Mouse (Mus musculus): ENCODE data around the gene Mrpl35. TPM values are rescaled to one million over a fixed set of nuclear protein-coding genes. Genes with fewer than 3 reads are reported as not detected.
A peak's percentile ranks its signal among the peaks of the same experiment; 100 is the strongest.
"Not testable (repeated sequence)": the region's sequence is repeated elsewhere in the genome, so short reads cannot be mapped to it uniquely, and the experiment has no call there.

Gene Mrpl35
- 70.7 and 80.4 TPM in 2 replicates for polyA plus RNA-seq (2016; fragmentation: Nextera tagmentation; extraction: Ambion mirVana)

- H3K4me1 ChIP-seq = peaks cover 12% of the 10 kb centered on the region
- H3K27me3 ChIP-seq (ENCODE audit: low read depth, poor library complexity, severe bottlenecking) = no peaks in the 10 kb centered on the region
- WGBS = 48% methylated on average over 1 of the region's 1 CpGs
- no peaks in the 10 kb centered on the region for H3K36me3 ChIP-seq
- H3K27ac ChIP-seq = no peak within 1 kb of the TSS
- H3K4me3 ChIP-seq = no peak within 1 kb of the TSS
- DNase-seq (ENCODE audit: low spot score) = no peak
- no peaks in the 10 kb centered on the region for H3K9me3 ChIP-seq (replicated peaks)
These were observed at the start of gene Mrpl35 for GRCm38 (mm10) chr6:71826869-71827268. Mrpl35 (minus strand) TSS chr6:71826969.

GRCm38 (mm10) chr6:71871396-71871795 is 44.6 kb upstream of the Mrpl35 start:
- no peak overlapping the region for H3K4me3 ChIP-seq
- H3K27ac ChIP-seq = no peak overlapping the region
- peaks cover 91% of the 10 kb centered on the region for H3K36me3 ChIP-seq
- DNase-seq (ENCODE audit: low spot score) = no peak
- no peaks in the 10 kb centered on the region for H3K27me3 ChIP-seq (ENCODE audit: low read depth, poor library complexity, severe bottlenecking)
- H3K9me3 ChIP-seq (replicated peaks) = no peaks in the 10 kb centered on the region
- 94% methylated on average over 9 of the region's 9 CpGs for WGBS
- H3K4me1 ChIP-seq = no peaks in the 10 kb centered on the region

- no peaks in the 10 kb centered on the region for H3K9me3 ChIP-seq (replicated peaks)
- peaks cover 92% of the 10 kb centered on the region for H3K36me3 ChIP-seq
These were observed 42.0 kb upstream of the Mrpl35 start for GRCm38 (mm10) chr6:71868809-71869208.

GRCm38 (mm10) chr6:71867751-71868150 is 41.0 kb upstream of the Mrpl35 start:
- Histone ChIP-seq H3K36me3 (peaks cover 92% of the 10 kb centered on the region), H3K27me3 (ENCODE audit: low read depth, poor library complexity, severe bottlenecking) (no peaks in the 10 kb centered on the region), H3K4me3 (no peak overlapping the region), H3K9me3 (replicated peaks) (no peaks in the 10 kb centered on the region), H3K4me1 (no peaks in the 10 kb centered on the region), H3K27ac (no peak overlapping the region)
- no peak for DNase-seq (ENCODE audit: low spot score)
- WGBS = 97% methylated on average over 2 of the region's 2 CpGs

More at GRCm38 (mm10) chr6:71868809-71869208, 42.0 kb upstream of the Mrpl35 start:
- 89% methylated on average over 1 of the region's 1 CpGs for WGBS
- no peaks in the 10 kb centered on the region for H3K27me3 ChIP-seq (ENCODE audit: low read depth, poor library complexity, severe bottlenecking)
- no peak overlapping the region for H3K27ac ChIP-seq
- H3K4me1 ChIP-seq = no peaks in the 10 kb centered on the region
- DNase-seq (ENCODE audit: low spot score) = no peak
- H3K4me3 ChIP-seq = no peak overlapping the region

GRCm38 (mm10) chr6:71846906-71847305 is 20.1 kb upstream of the Mrpl35 start:
- not testable (repeated sequence) for H3K9me3 ChIP-seq (replicated peaks); H3K4me3 ChIP-seq; H3K4me1 ChIP-seq; H3K27ac ChIP-seq; H3K27me3 ChIP-seq (ENCODE audit: low read depth, poor library complexity, severe bottlenecking); DNase-seq (ENCODE audit: low spot score)
- 93% methylated on average over 6 of the region's 6 CpGs for WGBS
- H3K36me3 ChIP-seq = peaks cover 73% of the 10 kb centered on the region

GRCm38 (mm10) chr6:71840597-71841290 is 14.0 kb upstream of the Mrpl35 start:
- 98% methylated on average over 1 of the region's 1 CpGs for WGBS
- Histone ChIP-seq H3K27me3 (ENCODE audit: low read depth, poor library complexity, severe bottlenecking) (no peaks in the 10 kb centered on the region), H3K9me3 (replicated peaks) (no peaks in the 10 kb centered on the region), H3K4me3 (no peak overlapping the region), H3K36me3 (peaks cover 44% of the 10 kb centered on the region), H3K4me1 (no peaks in the 10 kb centered on the region), H3K27ac (no peak overlapping the region)
- no peak for DNase-seq (ENCODE audit: low spot score)

- Histone ChIP-seq H3K27ac (no peak overlapping the region), H3K4me1 (no peaks in the 10 kb centered on the region), H3K4me3 (no peak overlapping the region), H3K9me3 (replicated peaks) (no peaks in the 10 kb centered on the region), H3K36me3 (peaks cover 43% of the 10 kb centered on the region), H3K27me3 (ENCODE audit: low read depth, poor library complexity, severe bottlenecking) (no peaks in the 10 kb centered on the region)
- no peak for DNase-seq (ENCODE audit: low spot score)
These were observed 13.0 kb upstream of the Mrpl35 start for GRCm38 (mm10) chr6:71839815-71840214.

GRCm38 (mm10) chr6:71836811-71837210 is 10.0 kb upstream of the Mrpl35 start:
- Histone ChIP-seq H3K36me3 (peaks cover 46% of the 10 kb centered on the region), H3K9me3 (replicated peaks) (no peaks in the 10 kb centered on the region), H3K27ac (no peak overlapping the region), H3K4me3 (no peak overlapping the region), H3K27me3 (ENCODE audit: low read depth, poor library complexity, severe bottlenecking) (no peaks in the 10 kb centered on the region), H3K4me1 (peaks cover 8% of the 10 kb centered on the region)
- DNase-seq (ENCODE audit: low spot score) = no peak
- 89% methylated on average over 2 of the region's 2 CpGs for WGBS

- Histone ChIP-seq H3K9me3 (replicated peaks) (no peaks in the 10 kb centered on the region), H3K4me3 (peak overlapping the region; percentile 94), H3K27ac (peak overlapping the region; percentile 93), H3K36me3 (peaks cover 29% of the 10 kb centered on the region), H3K27me3 (ENCODE audit: low read depth, poor library complexity, severe bottlenecking) (no peaks in the 10 kb centered on the region), H3K4me1 (peaks cover 9% of the 10 kb centered on the region)
- DNase-seq (ENCODE audit: low spot score) = peak; percentile 90
- under 1% methylated on average over 21 of the region's 21 CpGs for WGBS
These were observed 4.8 kb upstream of the Mrpl35 start for GRCm38 (mm10) chr6:71831581-71831960.

- Histone ChIP-seq H3K36me3 (peaks cover 23% of the 10 kb centered on the region), H3K27me3 (ENCODE audit: low read depth, poor library complexity, severe bottlenecking) (no peaks in the 10 kb centered on the region), H3K9me3 (replicated peaks) (no peaks in the 10 kb centered on the region), H3K4me3 (peak within 1 kb of the TSS; percentile 94), H3K27ac (peak within 1 kb of the TSS; percentile 93), H3K4me1 (peaks cover 9% of the 10 kb centered on the region)
- DNase-seq (ENCODE audit: low spot score) = peak; percentile 97
- WGBS = under 1% methylated on average over 64 of the region's 64 CpGs
These were observed 4.2 kb upstream of the Mrpl35 start, which contains the start of gene Immt for GRCm38 (mm10) chr6:71830690-71831580. Immt (plus strand) TSS chr6:71831331.

- peaks cover 9% of the 10 kb centered on the region for H3K4me1 ChIP-seq
- no peak for DNase-seq (ENCODE audit: low spot score)
- no peak overlapping the region for H3K27ac ChIP-seq
- no peaks in the 10 kb centered on the region for H3K27me3 ChIP-seq (ENCODE audit: low read depth, poor library complexity, severe bottlenecking)
- H3K36me3 ChIP-seq = peaks cover 12% of the 10 kb centered on the region
- peak overlapping the region; percentile 94; the same call in 1 of the 2 replicates for H3K4me3 ChIP-seq
- 91% methylated on average over 9 of the region's 9 CpGs for WGBS
- H3K9me3 ChIP-seq (replicated peaks) = no peaks in the 10 kb centered on the region
These were observed 3.0 kb upstream of the Mrpl35 start for GRCm38 (mm10) chr6:71829768-71830167.

- Histone ChIP-seq H3K4me1 (peaks cover 12% of the 10 kb centered on the region), H3K27ac (peak overlapping the region; percentile 79), H3K36me3 (no peaks in the 10 kb centered on the region), H3K27me3 (ENCODE audit: low read depth, poor library complexity, severe bottlenecking) (no peaks in the 10 kb centered on the region), H3K4me3 (peak overlapping the region; percentile 71), H3K9me3 (replicated peaks) (no peaks in the 10 kb centered on the region)
- WGBS = 30% methylated on average over 3 of the region's 3 CpGs
- no peak for DNase-seq (ENCODE audit: low spot score)
These were observed 2.8 kb downstream of the Mrpl35 start for GRCm38 (mm10) chr6:71823961-71824360.

- H3K27me3 ChIP-seq (ENCODE audit: low read depth, poor library complexity, severe bottlenecking) = no peaks in the 10 kb centered on the region
- peak; percentile 92 for DNase-seq (ENCODE audit: low spot score)
- H3K27ac ChIP-seq = peak overlapping the region; percentile 79
- H3K4me1 ChIP-seq = peaks cover 12% of the 10 kb centered on the region
- peak overlapping the region; percentile 71 for H3K4me3 ChIP-seq
- peaks cover 3% of the 10 kb centered on the region for H3K36me3 ChIP-seq
- no peaks in the 10 kb centered on the region for H3K9me3 ChIP-seq (replicated peaks)
- under 1% methylated on average over 19 of the region's 19 CpGs for WGBS
These were observed 3.3 kb downstream of the Mrpl35 start for GRCm38 (mm10) chr6:71823488-71823887.
